Mouse (Mus musculus) stomach, postnatal 0 days (tissue): ENCODE data around the gene Kcna10.

Source experiments
- CTCF ChIP-seq: IDR thresholded peaks from 2 replicates; pipeline ENCODE4 v1.5.1; 2016; ENCODE audit warnings: antibody characterized with exemption, low read depth, mild to moderate bottlenecking, moderate library complexity
- EP300 ChIP-seq: optimal IDR thresholded peaks from 2 replicates; pipeline ENCODE3; 2016; ENCODE audit warnings: antibody characterized with exemption

DNA sequence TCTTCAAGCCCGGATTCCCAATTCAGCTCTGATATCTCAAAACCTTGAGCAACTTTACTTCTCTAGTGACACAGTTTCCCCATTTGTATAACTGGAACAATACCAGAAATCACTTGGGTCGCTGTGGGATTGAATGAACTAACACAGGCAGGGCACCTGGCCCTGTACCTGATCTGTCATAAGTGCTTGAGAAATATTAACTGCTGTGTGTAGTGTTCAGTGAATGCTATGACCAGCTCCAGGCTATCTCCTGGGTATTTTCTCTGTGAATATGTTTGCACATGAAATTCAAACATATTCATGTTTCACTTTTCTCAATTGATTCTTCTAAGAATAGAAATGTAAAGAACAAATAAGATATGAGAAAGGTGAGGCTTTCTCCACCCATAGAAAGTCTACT lies 2.0 kb upstream of the Kcna10 start:
- TF ChIP-seq CTCF (no peak), EP300 (no peak)
